In genomic region chr1:74392446-74392994, GRCm38 (mm10) we compare ENCODE assay signal across 8 mouse cellular contexts. TPM values are rescaled to one million over a fixed set of nuclear protein-coding genes. Genes with fewer than 3 reads are reported as not detected.
DNase-seq lines count a peak whose midpoint lies in the region; ATAC-seq and TF ChIP-seq lines count a peak whose summit lies in the region.

No protein-coding gene starts in this region.

- no peak for TF ChIP-seq CTCF in heart, postnatal 0 days (IDR thresholded peaks at IDR 0.05; ENCODE audit: low read depth)

- peak overlapping the region; percentile 76 for H3K4me3 ChIP-seq in heart, postnatal 0 days (ENCODE audit: low read depth, low read length)
- peak overlapping the region; percentile 88 for H3K4me3 ChIP-seq in limb, embryonic 11.5 days (ENCODE audit: low read depth, low read length)
- peak overlapping the region; percentile 55 for H3K4me3 ChIP-seq in myocyte

- H3K4me2 ChIP-seq in heart, postnatal 0 days (ENCODE audit: low read depth, low read length) = peak overlapping the region; percentile 94
- peak overlapping the region; percentile 97 for H3K4me2 ChIP-seq in limb, embryonic 11.5 days (ENCODE audit: low read depth, severe bottlenecking)
- H3K4me2 ChIP-seq in myocyte (ENCODE audit: low read depth) = peak overlapping the region; percentile 84

- no peaks in the 10 kb centered on the region for H3K9me3 ChIP-seq in heart, postnatal 0 days (replicated peaks; ENCODE audit: control insufficient read depth, low read length)
- H3K9me3 ChIP-seq in limb, embryonic 11.5 days (ENCODE audit: control insufficient read depth, low read length) = no peaks in the 10 kb centered on the region

- DNase-seq in cerebellum, adult 11-12 months = peak; percentile 55
- DNase-seq in cerebellum, postnatal 36 days = no peak
- DNase-seq in adrenal gland, postnatal 36 days = peak; percentile 40 to 63
- no peak for DNase-seq in heart, postnatal 0 days (ENCODE audit: low spot score)
- no peak for DNase-seq in limb, embryonic 11.5 days (ENCODE audit: low spot score)
- no peak for DNase-seq in left cerebral cortex, postnatal 25 days (ENCODE audit: low spot score in 2 of 2)

- TF ChIP-seq EP300 in heart, postnatal 0 days (IDR thresholded peaks at IDR 0.05; ENCODE audit: low read depth) = 0 out of 2 replicates have a peak, but pooled peaks have one; percentile 15

- H3K36me3 ChIP-seq in heart, postnatal 0 days (replicated peaks; ENCODE audit: control insufficient read depth, insufficient read depth, low read length) = peaks cover 21% of the 10 kb centered on the region
- H3K36me3 ChIP-seq in limb, embryonic 11.5 days (ENCODE audit: control insufficient read depth, insufficient read depth, low read length) = peaks cover 8% of the 10 kb centered on the region; the same call in 1 of the 2 replicates
- H3K36me3 ChIP-seq in myocyte (ENCODE audit: control insufficient read depth, insufficient read depth) = no peaks in the 10 kb centered on the region

- peak overlapping the region; percentile 95 for H3ac ChIP-seq in myocyte (ENCODE audit: control insufficient read depth, insufficient read length)

- TF ChIP-seq POLR2A in myocyte (IDR thresholded peaks at IDR 0.05; ENCODE audit: insufficient read length, low read depth) = no peak

- peak overlapping the region; percentile 97 for H3K9ac ChIP-seq in heart, postnatal 0 days (replicated peaks; ENCODE audit: low read depth, low read length)
- peak overlapping the region; percentile 96 for H3K9ac ChIP-seq in limb, embryonic 11.5 days (ENCODE audit: low read length)

- H3K79me2 ChIP-seq in myocyte (ENCODE audit: control insufficient read depth, insufficient read depth) = peaks cover 18% of the 10 kb centered on the region

- intact Hi-C loops in left cerebral cortex, postnatal 25 days (cut with DNase I) = loop anchor here (5.0 kb wide), 1 partner anchor 155 kb away; the partner anchor contains the start of gene Arpc2

- H3K4me1 ChIP-seq in heart, postnatal 0 days (ENCODE audit: control insufficient read depth, insufficient read depth) = peaks cover 20% of the 10 kb centered on the region
- H3K4me1 ChIP-seq in limb, embryonic 11.5 days (ENCODE audit: control insufficient read depth, insufficient read depth, low read length) = peaks cover 10% of the 10 kb centered on the region

- no peak for ATAC-seq in heart, postnatal 0 days (ENCODE audit: insufficient read depth, low read depth)
- no peak for ATAC-seq in limb, embryonic 11.5 days (ENCODE audit: insufficient number of reproducible peaks, low FRiP score, low TSS enrichment, low read depth)
- no peak for ATAC-seq in activated CD4-positive, CD25-positive, alpha-beta regulatory T cell, adult 4 months

- no peaks in the 10 kb centered on the region for H3K27me3 ChIP-seq in heart, postnatal 0 days (ENCODE audit: control insufficient read depth, insufficient read depth, low read length)
- H3K27me3 ChIP-seq in limb, embryonic 11.5 days (ENCODE audit: control insufficient read depth, insufficient read depth, low read length) = no peaks in the 10 kb centered on the region
- H3K27me3 ChIP-seq in myocyte (ENCODE audit: control insufficient read depth, insufficient read depth, insufficient read length) = no peaks in the 10 kb centered on the region

- 2% methylated on average over 16 of the region's 16 CpGs for WGBS in heart, postnatal 0 days
- 3% methylated on average over 16 of the region's 16 CpGs for WGBS in limb, embryonic 11.5 days

- H3K27ac ChIP-seq in heart, postnatal 0 days (ENCODE audit: low read depth) = peak overlapping the region; percentile 98
- peak overlapping the region; percentile 95 for H3K27ac ChIP-seq in limb, embryonic 11.5 days (replicated peaks; ENCODE audit: low read depth, low read length)

TF ChIP-seq in myocyte, 11 proteins besides CTCF, POLR2A, EP300 and RAD21:
- TF ChIP-seq MYOD1 (IDR thresholded peaks at IDR 0.05; ENCODE audit: control insufficient read depth in 1 of 3, insufficient read length in 2 of 3, low read depth in 2 of 3) (no peak), TCF12 (IDR thresholded peaks at IDR 0.05; ENCODE audit: insufficient read depth, poor library complexity, severe bottlenecking) (no peak), SRF (IDR thresholded peaks at IDR 0.05; ENCODE audit: control insufficient read depth, insufficient read length, low read depth) (no peak), CEBPB (IDR thresholded peaks at IDR 0.05; ENCODE audit: insufficient read depth, poor library complexity, severe bottlenecking) (no peak), REST (IDR thresholded peaks at IDR 0.05; ENCODE audit: insufficient read depth, insufficient read length) (no peak), MAX (IDR thresholded peaks at IDR 0.05; ENCODE audit: low read depth) (no peak), TCF3 (IDR thresholded peaks at IDR 0.05; ENCODE audit: insufficient read length, low read depth) (no peak), MYOG (IDR thresholded peaks at IDR 0.05; ENCODE audit: control insufficient read depth in 1 of 3, insufficient read depth in 1 of 3, insufficient read length in 2 of 3, low read depth in 2 of 3) (no peak), USF1 (IDR thresholded peaks at IDR 0.05; ENCODE audit: low read depth) (no peak), POLR2AphosphoS2 (IDR thresholded peaks at IDR 0.05; ENCODE audit: insufficient read length, low read depth) (no peak), E2F4 (IDR thresholded peaks at IDR 0.05; ENCODE audit: insufficient read depth) (no peak)

RNA-seq across cellular contexts. Expression of gene Ctdsp1, which starts 1.2 kb away (rescaled TPM):
- total RNA-seq in adrenal gland, postnatal 36 days (2021) = 100 to 1,000 TPM; 128 to 176 TPM
- total RNA-seq in heart, postnatal 0 days (2014; rRNA removed; ENCODE audit: low replicate concordance) = 82.6 and 106 TPM in 2 replicates
- 38.0 and 38.4 TPM in 2 replicates for polyA plus RNA-seq in heart, postnatal 0 days (2015; fragmentation: Nextera tagmentation; extraction: Ambion mirVana)
- polyA plus RNA-seq in limb, embryonic 11.5 days (2014; fragmentation: Nextera tagmentation; extraction: Ambion mirVana) = 74.7 and 75.8 TPM in 2 replicates
- 64.0 TPM for polyA plus RNA-seq in myocyte (2012; fragmentation: generic; extraction: Trizol)
- total RNA-seq in left cerebral cortex, postnatal 25 days (2021) = 10 to 100 TPM; 22.5 to 27.1 TPM
- polyA plus RNA-seq in activated CD4-positive, CD25-positive, alpha-beta regulatory T cell, adult 4 months (2017; shearing (Covaris generic)) = 10 to 100 TPM; 29.9 to 31.9 TPM

RNA-seq across cellular contexts. Expression of gene Vil1, which starts 16.7 kb away (rescaled TPM):
- 1 to 10 TPM; 1.3 to 1.5 TPM for total RNA-seq in adrenal gland, postnatal 36 days (2021)
- total RNA-seq in heart, postnatal 0 days (2014; rRNA removed; ENCODE audit: low replicate concordance) = not detected in 2 replicates
- 0.16 and 0.36 TPM in 2 replicates for polyA plus RNA-seq in heart, postnatal 0 days (2015; fragmentation: Nextera tagmentation; extraction: Ambion mirVana)
- polyA plus RNA-seq in limb, embryonic 11.5 days (2014; fragmentation: Nextera tagmentation; extraction: Ambion mirVana) = 0.16 and 0.18 TPM in 2 replicates
- polyA plus RNA-seq in myocyte (2012; fragmentation: generic; extraction: Trizol) = 0.02 TPM
- total RNA-seq in left cerebral cortex, postnatal 25 days (2021) = under 1 TPM; 0.39 to 0.96 TPM
- under 1 TPM in 1 of 2 experiments, not detected in 1; 0.13 TPM for polyA plus RNA-seq in activated CD4-positive, CD25-positive, alpha-beta regulatory T cell, adult 4 months (2017; shearing (Covaris generic))

RNA-seq across cellular contexts. Expression of gene Slc11a1, which starts 17.5 kb away (rescaled TPM):
- 10 to 100 TPM in 1 of 2 experiments, 1 to 10 TPM in 1; 7.9 to 13.1 TPM for total RNA-seq in adrenal gland, postnatal 36 days (2021)
- 2.0 and 2.5 TPM in 2 replicates for total RNA-seq in heart, postnatal 0 days (2014; rRNA removed; ENCODE audit: low replicate concordance)
- polyA plus RNA-seq in heart, postnatal 0 days (2015; fragmentation: Nextera tagmentation; extraction: Ambion mirVana) = 1.6 and 1.8 TPM in 2 replicates
- 1.0 and 1.8 TPM in 2 replicates for polyA plus RNA-seq in limb, embryonic 11.5 days (2014; fragmentation: Nextera tagmentation; extraction: Ambion mirVana)
- 1.0 TPM for polyA plus RNA-seq in myocyte (2012; fragmentation: generic; extraction: Trizol)
- 1 to 10 TPM; 3.3 to 4.1 TPM for total RNA-seq in left cerebral cortex, postnatal 25 days (2021)
- under 1 TPM; 0.42 to 0.97 TPM for polyA plus RNA-seq in activated CD4-positive, CD25-positive, alpha-beta regulatory T cell, adult 4 months (2017; shearing (Covaris generic))

RNA-seq across cellular contexts. Expression of gene Catip, which starts 30.6 kb away (rescaled TPM):
- total RNA-seq in adrenal gland, postnatal 36 days (2021) = under 1 TPM; 0.23 to 0.26 TPM
- 0.12 TPM in 1 of 2 replicates, not detected in the other for total RNA-seq in heart, postnatal 0 days (2014; rRNA removed; ENCODE audit: low replicate concordance)
- polyA plus RNA-seq in heart, postnatal 0 days (2015; fragmentation: Nextera tagmentation; extraction: Ambion mirVana) = 0.51 and 0.61 TPM in 2 replicates
- polyA plus RNA-seq in limb, embryonic 11.5 days (2014; fragmentation: Nextera tagmentation; extraction: Ambion mirVana) = 0.25 and 0.79 TPM in 2 replicates
- polyA plus RNA-seq in myocyte (2012; fragmentation: generic; extraction: Trizol) = 0.10 TPM
- under 1 TPM; 0.55 to 0.80 TPM for total RNA-seq in left cerebral cortex, postnatal 25 days (2021)
- polyA plus RNA-seq in activated CD4-positive, CD25-positive, alpha-beta regulatory T cell, adult 4 months (2017; shearing (Covaris generic)) = not detected

Comparison
In these comparisons a context has a peak if more than half of its experiments do, and no peak if none do; other contexts are left out.
1. DNase-seq: peak in cerebellum, adult 11-12 months (single experiment) and adrenal gland, postnatal 36 days (2 of 2); none in cerebellum, postnatal 36 days (0 of 2), heart, postnatal 0 days (single experiment), limb, embryonic 11.5 days (single experiment) and left cerebral cortex, postnatal 25 days (0 of 2).
2. Peak in every context shown above with its lines, with median percentiles within 50 percentile points of each other: H3K4me2 ChIP-seq and H3K4me3 ChIP-seq.